Comparison of ENCODE assay signal across 10 mouse cellular contexts in the genomic region with DNA sequence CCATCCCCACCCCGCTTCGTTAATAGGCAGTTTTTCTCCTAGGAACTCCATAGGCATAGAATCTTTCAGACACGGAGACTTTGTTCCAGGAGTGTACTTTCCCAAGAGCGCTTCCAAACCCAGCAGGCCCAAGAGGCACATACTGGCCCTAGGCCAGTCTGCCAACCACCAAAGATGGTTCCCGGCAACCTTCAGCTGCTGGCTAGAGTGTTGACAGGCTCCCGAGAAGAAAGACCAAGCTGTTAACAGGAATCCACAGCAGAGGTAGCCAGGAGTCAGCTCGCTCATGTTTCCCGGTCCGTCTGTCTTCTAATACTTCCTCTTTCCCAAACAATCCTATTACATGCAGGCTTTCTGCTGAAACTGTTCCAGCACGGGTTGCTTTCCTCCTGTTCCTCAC.
DNase-seq lines count a peak whose midpoint lies in the region; ATAC-seq and TF ChIP-seq lines count a peak whose summit lies in the region.
"Had no signal": no experiment of that assay in that cellular context is flagged by ENCODE, and none has a peak within 500 bp of the region (broad histone marks: within the 10 kb centered on the region; RNA-seq: fewer than 3 reads in every experiment).

No protein-coding gene starts in this region.

- ATAC-seq in hindbrain, embryonic 14.5 days (ENCODE audit: low FRiP score): no peak
- no peak for ATAC-seq in hindbrain, embryonic 13.5 days (ENCODE audit: low FRiP score)
- peak; percentile 87 for ATAC-seq in heart, embryonic 16.5 days (replicated peaks; ENCODE audit: extremely low read depth, insufficient read depth, low FRiP score)
- no peak for ATAC-seq in kidney, embryonic 15.5 days (replicated peaks; ENCODE audit: low FRiP score)

- DNase-seq in hindbrain, embryonic 14.5 days (ENCODE audit: low spot score): peak; percentile 48
- peak; percentile 76 for DNase-seq in brain, embryonic 14.5 days (ENCODE audit: low read depth)
- peak; percentile 60 to 70 for DNase-seq in cerebellum, postnatal 14 days
- no peak for DNase-seq in testis, postnatal 10 days (ENCODE audit: low spot score)
- DNase-seq in urinary bladder, postnatal 14 days (ENCODE audit: low spot score): no peak
- DNase-seq: layer of hippocampus, adult 9-11 months had no signal

- no peak overlapping the region for H3K4me3 ChIP-seq in hindbrain, embryonic 14.5 days (replicated peaks; ENCODE audit: low read length)
- H3K4me3 ChIP-seq in hindbrain, embryonic 13.5 days: no peak overlapping the region
- peak overlapping the region; percentile 17; the same call in 1 of the 2 replicates for H3K4me3 ChIP-seq in heart, embryonic 16.5 days (ENCODE audit: low read length)
- no peak overlapping the region for H3K4me3 ChIP-seq in kidney, embryonic 15.5 days (replicated peaks)

- no peaks in the 10 kb centered on the region for H3K4me1 ChIP-seq in hindbrain, embryonic 14.5 days (replicated peaks; ENCODE audit: control insufficient read depth, insufficient read depth, low read length)
- no peaks in the 10 kb centered on the region for H3K4me1 ChIP-seq in hindbrain, embryonic 13.5 days (replicated peaks)
- H3K4me1 ChIP-seq in heart, embryonic 16.5 days (ENCODE audit: control insufficient read depth, insufficient read depth, low read length): peaks cover 13% of the 10 kb centered on the region
- no peaks in the 10 kb centered on the region for H3K4me1 ChIP-seq in kidney, embryonic 15.5 days

- WGBS in hindbrain, embryonic 14.5 days: 70% methylated on average over 10 of the region's 10 CpGs
- WGBS in hindbrain, embryonic 13.5 days: 80% methylated on average over 10 of the region's 10 CpGs
- 33% methylated on average over 10 of the region's 10 CpGs for WGBS in heart, embryonic 16.5 days
- 75% methylated on average over 10 of the region's 10 CpGs for WGBS in kidney, embryonic 15.5 days

- H3K27me3 ChIP-seq in hindbrain, embryonic 14.5 days (ENCODE audit: control insufficient read depth, insufficient read depth, low read length): no peaks in the 10 kb centered on the region
- H3K27me3 ChIP-seq in hindbrain, embryonic 13.5 days: no peaks in the 10 kb centered on the region
- H3K27me3 ChIP-seq in heart, embryonic 16.5 days (ENCODE audit: control insufficient read depth, insufficient read depth, low read length): no peaks in the 10 kb centered on the region
- no peaks in the 10 kb centered on the region for H3K27me3 ChIP-seq in kidney, embryonic 15.5 days
- H3K27me3 ChIP-seq: CH12.LX had no signal

- no peaks in the 10 kb centered on the region for H3K36me3 ChIP-seq in hindbrain, embryonic 14.5 days (replicated peaks; ENCODE audit: control insufficient read depth, insufficient read depth)
- no peaks in the 10 kb centered on the region for H3K36me3 ChIP-seq in hindbrain, embryonic 13.5 days
- no peaks in the 10 kb centered on the region for H3K36me3 ChIP-seq in heart, embryonic 16.5 days (ENCODE audit: control insufficient read depth, insufficient read depth)
- no peaks in the 10 kb centered on the region for H3K36me3 ChIP-seq in kidney, embryonic 15.5 days

- no peak overlapping the region for H3K9ac ChIP-seq in hindbrain, embryonic 14.5 days
- no peak overlapping the region for H3K9ac ChIP-seq in hindbrain, embryonic 13.5 days
- peak overlapping the region; percentile 38; the same call in 1 of the 2 replicates for H3K9ac ChIP-seq in heart, embryonic 16.5 days (ENCODE audit: low read length)
- no peak overlapping the region for H3K9ac ChIP-seq in kidney, embryonic 15.5 days

- no peak overlapping the region for H3K27ac ChIP-seq in hindbrain, embryonic 14.5 days
- H3K27ac ChIP-seq in hindbrain, embryonic 13.5 days: no peak overlapping the region
- H3K27ac ChIP-seq in heart, embryonic 16.5 days (ENCODE audit: low read length): peak overlapping the region; percentile 75
- H3K27ac ChIP-seq in kidney, embryonic 15.5 days: no peak overlapping the region

- TF ChIP-seq CTCF in brain, embryonic 14.5 days (IDR thresholded peaks at IDR 0.05; ENCODE audit: borderline replicate concordance, extremely low read depth, insufficient read depth, insufficient read length): no peak

- no peak overlapping the region for H3K4me2 ChIP-seq in hindbrain, embryonic 14.5 days (replicated peaks)
- H3K4me2 ChIP-seq in hindbrain, embryonic 13.5 days: no peak overlapping the region
- peak overlapping the region; percentile 50 for H3K4me2 ChIP-seq in heart, embryonic 16.5 days (ENCODE audit: low read depth, low read length)
- no peak overlapping the region for H3K4me2 ChIP-seq in kidney, embryonic 15.5 days

- no peaks in the 10 kb centered on the region for H3K9me3 ChIP-seq in hindbrain, embryonic 14.5 days (ENCODE audit: control insufficient read depth, low read length)
- H3K9me3 ChIP-seq in hindbrain, embryonic 13.5 days: no peaks in the 10 kb centered on the region
- no peaks in the 10 kb centered on the region for H3K9me3 ChIP-seq in heart, embryonic 16.5 days (replicated peaks; ENCODE audit: control insufficient read depth, low read length)
- no peaks in the 10 kb centered on the region for H3K9me3 ChIP-seq in kidney, embryonic 15.5 days (replicated peaks)

- TF ChIP-seq POLR2A in brain, embryonic 14.5 days (IDR thresholded peaks at IDR 0.05; ENCODE audit: borderline replicate concordance, extremely low read depth, insufficient read depth, insufficient read length, poor library complexity, severe bottlenecking): no peak

Comparison
In these comparisons a context has a peak if more than half of its experiments do, and no peak if none do; other contexts are left out.
1. DNase-seq: peak in hindbrain, embryonic 14.5 days (single experiment), brain, embryonic 14.5 days (single experiment) and cerebellum, postnatal 14 days (2 of 2); none in testis, postnatal 10 days (single experiment) and urinary bladder, postnatal 14 days (single experiment).